ENCODE assay signal across 20 mouse cellular contexts in the genomic region with DNA sequence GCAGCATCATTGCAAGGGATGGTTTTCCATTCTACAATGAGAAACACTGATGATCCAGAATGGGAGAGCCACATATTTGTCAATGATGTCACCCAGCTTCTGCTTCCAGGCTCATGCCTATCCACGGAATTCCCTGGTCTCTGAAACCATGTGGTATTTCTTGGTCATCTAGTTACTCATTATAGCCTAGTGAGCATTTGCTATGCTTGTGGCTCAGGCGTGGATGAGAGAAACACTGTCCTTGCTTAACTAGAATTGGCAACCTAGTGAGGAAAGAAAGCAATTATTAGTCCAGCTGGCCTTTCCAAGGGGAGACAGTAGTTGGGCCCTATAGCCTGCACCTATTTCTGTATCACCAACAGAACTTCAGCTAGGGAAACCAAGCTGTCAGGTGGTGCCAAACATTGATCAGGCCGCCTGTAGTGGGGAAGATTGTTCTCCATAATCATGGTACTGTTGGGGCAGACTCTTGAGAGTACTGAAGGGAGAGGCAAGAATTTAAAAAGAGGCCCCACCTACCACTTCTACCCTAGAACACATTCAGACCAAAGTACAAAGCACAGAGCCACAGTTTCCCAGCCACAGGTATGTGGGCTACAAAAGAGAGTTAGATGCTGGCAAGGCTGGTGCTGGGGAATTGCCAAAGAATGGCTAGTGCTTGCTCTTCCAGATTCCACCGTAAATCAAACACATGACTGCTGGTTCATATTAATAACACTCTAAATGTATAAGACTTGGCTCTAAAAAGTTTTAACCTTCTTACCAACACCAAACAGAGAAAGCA. TPM values are rescaled to one million over a fixed set of nuclear protein-coding genes. Genes with fewer than 3 reads are reported as not detected.
DNase-seq lines count a peak whose midpoint lies in the region; ATAC-seq and TF ChIP-seq lines count a peak whose summit lies in the region.
"Had no signal": no experiment of that assay in that cellular context is flagged by ENCODE, and none has a peak within 500 bp of the region (broad histone marks: within the 10 kb centered on the region; RNA-seq: fewer than 3 reads in every experiment).

No protein-coding gene starts in this region.

- peak overlapping the region; percentile 61 for H3K27ac ChIP-seq in heart, postnatal 0 days (ENCODE audit: low read depth)
- H3K27ac ChIP-seq: forebrain, embryonic 12.5 days; limb, embryonic 13.5 days; midbrain, embryonic 12.5 days had no signal

- H3K27me3 ChIP-seq in heart, postnatal 0 days (ENCODE audit: control insufficient read depth, insufficient read depth, low read length) = no peaks in the 10 kb centered on the region
- H3K27me3 ChIP-seq: forebrain, embryonic 12.5 days; limb, embryonic 13.5 days had no signal

- no peak for TF ChIP-seq CTCF in heart, postnatal 0 days (IDR thresholded peaks at IDR 0.05; ENCODE audit: low read depth)

- no peak for TF ChIP-seq EP300 in heart, postnatal 0 days (IDR thresholded peaks at IDR 0.05; ENCODE audit: low read depth)

- DNase-seq in heart, postnatal 0 days (ENCODE audit: low spot score) = no peak
- no peak for DNase-seq in heart, adult 8-10 months (ENCODE audit: low spot score)
- peak; percentile 87 for DNase-seq in Muller cell, postnatal 12 days (ENCODE audit: inconsistent ontology term)
- peak; percentile 70 for DNase-seq in kidney, postnatal 14 days
- DNase-seq in lung, postnatal 10 days = peak; percentile 70
- DNase-seq in ovary, adult 18-20 months (ENCODE audit: low spot score) = no peak
- DNase-seq in cerebellum, postnatal 10 days = no peak
- no peak for DNase-seq in retina, embryonic 14.5 days (ENCODE audit: low spot score)
- DNase-seq: adrenal gland, adult 2 months; B cell, adult 2 months; cerebellum, adult 2 months; heart, adult 18-20 months; heart, postnatal 36 days; liver, postnatal 0 days; thymus, postnatal 36 days had no signal

- 74% methylated on average over 4 of the region's 4 CpGs for WGBS in heart, postnatal 0 days

- H3K4me1 ChIP-seq in heart, postnatal 0 days (ENCODE audit: control insufficient read depth, insufficient read depth) = peaks cover 55% of the 10 kb centered on the region

- H3K4me2 ChIP-seq in heart, postnatal 0 days (ENCODE audit: low read depth, low read length) = no peak overlapping the region
- H3K4me2 ChIP-seq: forebrain, embryonic 12.5 days; limb, embryonic 13.5 days; midbrain, embryonic 12.5 days had no signal

- no peak for ATAC-seq in heart, postnatal 0 days (ENCODE audit: insufficient read depth, low read depth)
- ATAC-seq: hindbrain, embryonic 16.5 days; liver, postnatal 0 days had no signal

- H3K9me3 ChIP-seq in heart, postnatal 0 days (replicated peaks; ENCODE audit: control insufficient read depth, low read length) = no peaks in the 10 kb centered on the region
- H3K9me3 ChIP-seq: forebrain, embryonic 12.5 days; limb, embryonic 13.5 days; midbrain, embryonic 12.5 days had no signal

- no peaks in the 10 kb centered on the region for H3K36me3 ChIP-seq in heart, postnatal 0 days (replicated peaks; ENCODE audit: control insufficient read depth, insufficient read depth, low read length)
- H3K36me3 ChIP-seq: forebrain, embryonic 12.5 days; limb, embryonic 13.5 days; midbrain, embryonic 12.5 days had no signal

- H3K4me3 ChIP-seq in heart, postnatal 0 days (ENCODE audit: low read depth, low read length) = no peak overlapping the region
- H3K4me3 ChIP-seq: forebrain, embryonic 12.5 days; limb, embryonic 13.5 days; midbrain, embryonic 12.5 days; myocyte had no signal

- H3K9ac ChIP-seq in heart, postnatal 0 days (replicated peaks; ENCODE audit: low read depth, low read length) = no peak overlapping the region
- H3K9ac ChIP-seq: forebrain, embryonic 12.5 days; limb, embryonic 13.5 days; liver, postnatal 0 days; midbrain, embryonic 12.5 days had no signal

RNA-seq across cellular contexts. Expression of a gene that starts 4.6 kb away (rescaled TPM):
- total RNA-seq in heart, postnatal 0 days (2014; rRNA removed; ENCODE audit: low replicate concordance) = 41.5 and 58.7 TPM in 2 replicates
- 27.8 and 30.3 TPM in 2 replicates for polyA plus RNA-seq in heart, postnatal 0 days (2015; fragmentation: Nextera tagmentation; extraction: Ambion mirVana)
- 100 to 1,000 TPM; 125 to 157 (median 155) TPM for total RNA-seq in heart, adult 8-10 months (2022)

RNA-seq across cellular contexts. Expression of a gene that starts 51.8 kb away (rescaled TPM):
- 19.2 and 75.8 TPM in 2 replicates for total RNA-seq in heart, postnatal 0 days (2014; rRNA removed; ENCODE audit: low replicate concordance)
- polyA plus RNA-seq in heart, postnatal 0 days (2015; fragmentation: Nextera tagmentation; extraction: Ambion mirVana) = 16.0 and 18.2 TPM in 2 replicates
- 100 to 1,000 TPM in 1 of 4 experiments, 10 to 100 TPM in 3; 50.6 to 129 (median 74.7) TPM for total RNA-seq in heart, adult 8-10 months (2022)

Comparison
In these comparisons a context has a peak if more than half of its experiments do, and no peak if none do; other contexts are left out.
1. DNase-seq: peak in Muller cell, postnatal 12 days (single experiment), kidney, postnatal 14 days (single experiment) and lung, postnatal 10 days (single experiment); none in heart, postnatal 0 days (single experiment), heart, adult 8-10 months (single experiment), ovary, adult 18-20 months (single experiment), cerebellum, postnatal 10 days (0 of 2) and retina, embryonic 14.5 days (single experiment).